Mouse (Mus musculus): ENCODE results near the gene Gm9833. TPM values are rescaled to one million over a fixed set of nuclear protein-coding genes. Genes with fewer than 3 reads are reported as not detected.
"Not testable (repeated sequence)": the region's sequence is repeated elsewhere in the genome, so short reads cannot be mapped to it uniquely, and the experiment has no call there.

Gm9833 gene
- 1.5 and 1.7 TPM in 2 replicates for polyA plus RNA-seq (2015; fragmentation: Nextera tagmentation; extraction: Ambion mirVana)

DNA sequence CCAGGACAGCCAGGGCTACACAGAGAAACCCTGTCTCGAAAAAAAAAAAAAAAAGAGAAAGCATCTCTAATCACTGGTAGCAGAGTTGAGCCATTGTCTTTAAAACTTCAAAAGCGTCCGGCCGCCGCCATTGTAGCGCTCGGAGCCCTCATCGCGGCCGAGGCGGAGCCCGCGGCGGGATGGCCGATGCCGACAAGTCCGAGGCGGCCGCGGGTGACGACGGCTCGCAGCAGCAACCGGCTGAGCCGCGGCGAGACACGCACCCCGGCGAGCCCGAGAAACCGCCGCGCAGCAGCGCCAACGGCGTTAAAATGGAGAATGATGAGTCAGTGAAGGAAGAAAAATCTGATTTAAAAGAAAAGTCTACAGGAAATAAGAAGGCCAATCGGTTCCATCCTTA lies at the start of gene Gm9833:
TSS of gene Gm9833 (plus strand) at position 117 of the 400 bp plus-strand sequence.
- DNase-seq (ENCODE audit: low spot score), result not testable (repeated sequence)

DNA sequence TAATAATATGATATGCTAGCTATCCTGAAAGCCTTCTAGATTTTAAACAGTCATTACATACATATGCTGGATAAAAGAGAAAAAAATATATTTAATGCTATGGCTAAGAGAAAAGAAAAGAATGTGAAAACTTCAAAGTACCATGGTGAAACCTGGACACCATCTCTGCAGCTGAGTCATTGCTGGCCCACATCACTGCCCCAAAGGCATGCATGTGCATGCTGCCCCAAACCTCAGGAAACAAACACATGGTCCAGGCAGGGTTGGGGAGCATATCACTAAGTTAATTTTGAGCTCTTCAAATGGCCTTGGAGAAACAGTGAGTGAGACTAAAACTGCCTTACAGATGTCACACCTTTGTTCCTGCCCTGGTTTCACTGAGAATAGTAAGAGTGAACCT lies 17.8 kb upstream of the Gm9833 start:
- no peak for DNase-seq (ENCODE audit: low spot score)

DNA sequence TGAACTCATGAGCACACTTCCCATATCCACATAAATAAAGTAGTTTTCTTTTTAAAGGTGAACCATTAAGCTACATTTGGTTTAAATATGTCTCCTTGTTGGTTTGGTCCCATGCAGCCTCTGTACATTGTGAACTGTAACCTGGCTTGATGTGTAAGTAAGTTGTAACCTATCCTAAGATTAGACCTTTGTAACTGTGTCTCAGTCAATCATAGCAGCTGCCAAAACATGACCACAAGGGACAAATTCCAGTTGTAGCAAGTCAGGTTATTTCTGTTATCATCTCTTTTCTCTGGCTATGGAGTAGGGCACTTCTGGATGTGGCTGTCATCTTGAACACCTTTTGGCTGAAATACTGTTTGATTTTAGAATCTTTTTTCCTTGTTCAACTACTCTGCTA lies 12.1 kb upstream of the Gm9833 start:
- no peak for DNase-seq (ENCODE audit: low spot score)

DNA sequence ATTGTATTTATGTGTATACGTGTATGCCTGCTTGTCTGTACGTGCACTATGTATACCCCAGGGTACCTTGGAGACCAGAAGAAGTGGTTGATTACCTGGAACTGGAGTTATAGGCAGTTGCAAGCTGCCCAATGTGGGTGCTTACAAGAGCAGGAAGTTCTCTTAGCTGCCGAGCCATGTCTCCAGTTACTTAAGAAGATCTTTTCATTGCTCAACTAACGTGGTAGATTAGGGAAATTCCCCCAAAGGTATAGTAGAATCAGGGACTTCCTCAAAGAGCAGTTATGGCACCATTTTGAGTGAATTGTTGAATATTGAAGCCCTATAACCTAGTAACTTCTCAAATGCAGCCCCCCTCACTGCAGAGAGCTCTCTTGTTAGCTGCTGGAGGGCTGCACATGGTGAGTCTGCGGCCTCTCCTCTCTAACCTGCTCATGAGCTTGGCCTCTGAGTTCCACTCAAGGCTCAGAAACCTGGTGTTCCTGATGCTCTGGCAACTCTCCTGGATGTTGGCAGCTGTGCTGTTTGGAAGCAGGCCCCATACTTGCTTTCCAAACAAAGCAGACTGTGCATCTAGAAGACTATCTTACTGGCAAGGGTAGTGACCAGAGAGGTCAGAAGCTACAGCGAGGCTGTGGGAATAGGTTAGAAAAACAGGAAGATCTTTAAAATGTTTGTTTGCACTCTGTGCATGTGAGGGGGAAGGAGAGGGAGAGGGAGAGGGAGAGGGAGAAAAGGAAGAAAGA lies 10.6 kb upstream of the Gm9833 start:
- DNase-seq (ENCODE audit: low spot score), result no peak

DNA sequence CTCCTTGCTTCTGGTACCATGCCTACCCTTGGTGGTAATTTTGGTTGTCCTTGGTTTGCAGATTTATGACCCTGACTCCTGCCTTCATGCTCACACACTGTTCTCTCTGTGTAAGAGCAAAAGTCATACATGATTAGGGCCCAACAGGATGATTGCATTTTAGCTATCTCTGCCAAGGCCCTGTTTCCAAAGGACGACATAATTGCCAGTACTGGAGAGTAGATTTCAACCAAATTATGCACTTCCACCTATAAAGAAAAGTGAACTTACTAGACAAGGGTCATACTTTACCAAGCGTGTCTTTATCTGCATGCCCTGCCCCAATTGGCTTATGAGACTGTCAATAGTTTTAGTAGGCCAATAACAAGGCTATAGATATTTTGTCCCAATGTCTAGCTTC lies 9.8 kb upstream of the Gm9833 start:
- DNase-seq (ENCODE audit: low spot score), result no peak

DNA sequence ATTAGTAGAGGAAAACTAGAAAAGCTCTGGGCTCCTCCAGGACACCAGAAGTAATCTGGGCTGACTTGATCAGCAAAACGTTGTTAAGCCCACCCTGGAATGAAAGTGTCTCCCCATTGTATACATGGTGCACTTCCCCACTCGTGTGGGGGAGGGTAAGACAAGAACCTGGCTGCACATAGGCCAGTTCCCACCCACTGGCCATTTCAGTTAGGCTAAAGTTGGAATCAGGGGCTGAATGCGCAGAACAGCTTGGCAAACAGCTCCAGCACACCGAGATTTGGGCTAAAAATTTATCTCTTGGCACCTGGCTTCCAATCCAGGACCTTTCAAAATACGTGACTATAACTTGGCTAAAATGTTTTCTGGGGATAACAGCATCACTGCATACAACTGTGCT lies 6.6 kb upstream of the Gm9833 start:
- no peak for DNase-seq (ENCODE audit: low spot score)

DNA sequence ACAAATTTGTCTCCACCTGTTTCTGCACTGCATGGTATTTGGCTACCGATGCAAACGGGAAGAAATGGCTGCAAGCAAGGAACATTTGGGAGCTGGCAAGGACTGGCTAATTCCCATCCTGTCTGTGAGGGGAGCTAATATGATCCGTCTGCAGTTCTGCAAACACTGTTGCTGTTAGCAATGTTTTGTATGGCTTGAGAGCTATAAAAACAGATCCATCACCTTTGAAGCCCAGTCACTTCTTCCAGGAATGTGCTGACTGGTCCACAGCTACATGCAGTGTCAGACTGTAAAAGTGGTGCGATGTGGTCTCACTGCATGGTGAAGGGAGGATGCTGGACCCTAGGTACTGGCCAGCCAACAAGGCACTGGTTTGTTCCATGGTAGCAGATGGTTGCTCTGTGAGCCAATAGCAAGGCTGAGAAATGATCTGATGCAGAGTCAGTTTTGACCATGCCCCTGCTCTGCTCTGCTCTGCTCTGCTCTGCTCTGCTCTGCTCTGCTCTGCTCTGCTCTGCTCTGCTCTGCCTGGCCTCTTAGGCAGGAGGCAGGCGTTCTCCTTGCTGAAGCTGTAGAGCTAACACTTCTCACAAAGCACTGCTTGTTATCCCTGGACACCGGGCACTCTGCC lies 5.9 kb upstream of the Gm9833 start:
- DNase-seq (ENCODE audit: low spot score), result no peak

DNA sequence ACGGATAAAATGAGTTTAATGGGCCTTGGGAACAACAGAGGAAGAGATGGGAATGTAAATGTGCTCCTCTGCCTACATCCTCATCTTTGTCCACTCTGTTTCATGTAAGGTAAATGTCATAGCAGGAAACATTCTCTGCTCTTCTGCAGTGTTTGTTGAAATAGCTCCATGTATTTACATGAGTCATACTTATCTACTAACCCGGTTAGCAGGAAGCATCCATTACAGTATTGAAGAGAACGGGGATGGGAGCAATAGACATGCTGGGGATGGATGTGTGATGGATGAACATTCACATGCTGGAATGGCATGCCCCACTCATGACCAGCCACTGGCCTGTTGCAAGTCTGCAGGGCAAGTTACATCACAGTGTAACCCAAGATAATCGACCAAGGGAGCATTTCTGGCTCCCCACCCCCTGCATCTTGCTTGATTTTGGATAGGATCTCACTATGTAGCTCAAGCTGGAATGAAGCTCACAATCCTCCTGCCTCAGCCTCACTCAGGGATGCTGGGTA lies 5.3 kb upstream of the Gm9833 start:
- DNase-seq (ENCODE audit: low spot score), result no peak

DNA sequence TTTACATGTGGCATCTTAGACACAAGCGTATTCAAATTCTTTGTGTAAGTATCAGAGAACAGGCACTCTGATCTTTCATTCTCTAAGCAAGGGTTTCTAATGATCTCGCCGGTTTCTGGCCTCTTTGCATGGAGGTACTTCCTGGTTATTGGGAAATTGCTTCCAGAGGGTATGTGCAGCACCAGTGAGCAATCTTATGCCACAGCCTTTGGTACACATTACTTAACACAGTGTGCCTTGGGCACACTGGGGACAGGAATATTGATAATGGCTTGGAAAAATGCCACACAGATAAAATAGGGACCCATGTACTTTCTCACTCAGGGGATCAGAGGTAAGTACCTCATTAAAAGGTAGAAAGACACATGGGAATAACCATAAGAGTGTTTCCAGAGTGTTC lies 3.8 kb upstream of the Gm9833 start:
- DNase-seq (ENCODE audit: low spot score), result no peak

DNA sequence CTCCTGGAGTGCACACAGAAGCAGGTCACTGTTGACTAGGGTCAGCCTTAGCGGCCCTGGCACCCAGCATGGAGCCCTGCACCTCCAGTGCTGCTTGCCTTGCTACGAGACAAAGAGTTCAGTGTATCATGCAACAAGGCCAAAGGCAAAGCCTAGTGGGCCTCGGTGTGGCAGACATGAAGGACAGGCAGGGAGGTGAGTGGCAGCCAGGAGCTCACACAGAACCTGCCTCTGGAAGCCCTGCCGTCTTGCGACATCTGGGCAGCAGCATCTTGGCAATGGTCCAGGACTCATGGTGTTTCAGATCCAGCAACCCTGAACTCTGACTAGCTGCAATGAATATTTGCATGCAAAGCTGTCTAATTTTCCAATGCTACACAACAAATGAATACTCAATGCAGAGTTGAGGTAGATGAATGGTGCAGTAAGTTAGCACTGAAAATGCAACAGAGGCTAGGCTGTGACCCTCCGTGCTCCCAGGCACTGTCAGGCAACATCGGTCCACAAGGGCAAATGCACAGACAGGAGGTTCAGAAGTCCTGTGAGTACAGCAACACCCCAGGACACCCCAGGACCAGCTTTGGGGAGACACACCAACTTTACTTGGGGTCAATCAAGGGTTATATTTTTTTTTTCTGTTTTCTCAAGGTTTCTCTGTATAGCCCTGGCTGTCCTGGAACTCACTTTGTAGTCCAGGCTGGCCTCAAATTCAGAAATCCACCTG lies 2.4 kb upstream of the Gm9833 start:
- no peak for DNase-seq (ENCODE audit: low spot score)

DNA sequence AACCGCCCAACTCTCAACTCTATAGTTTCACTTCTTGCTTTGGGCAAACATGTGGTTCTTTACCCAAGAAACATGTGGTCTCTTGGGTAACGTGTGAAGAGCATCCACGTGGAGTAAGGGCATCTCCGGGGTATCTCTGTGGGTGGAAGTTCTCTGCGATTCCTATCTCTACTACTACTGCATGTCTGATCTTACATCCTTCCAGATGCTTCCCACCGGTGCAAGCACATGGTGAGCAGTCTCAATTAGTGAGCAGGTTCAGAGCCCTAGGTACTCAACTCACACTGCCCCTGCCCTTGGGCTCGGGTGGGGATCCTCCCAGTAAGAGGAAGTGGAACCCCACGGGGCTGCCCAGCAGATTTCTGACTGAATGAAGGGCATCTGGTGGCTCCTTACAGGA lies 399 bp upstream of the Gm9833 start:
- DNase-seq (ENCODE audit: low spot score), result no peak

DNA sequence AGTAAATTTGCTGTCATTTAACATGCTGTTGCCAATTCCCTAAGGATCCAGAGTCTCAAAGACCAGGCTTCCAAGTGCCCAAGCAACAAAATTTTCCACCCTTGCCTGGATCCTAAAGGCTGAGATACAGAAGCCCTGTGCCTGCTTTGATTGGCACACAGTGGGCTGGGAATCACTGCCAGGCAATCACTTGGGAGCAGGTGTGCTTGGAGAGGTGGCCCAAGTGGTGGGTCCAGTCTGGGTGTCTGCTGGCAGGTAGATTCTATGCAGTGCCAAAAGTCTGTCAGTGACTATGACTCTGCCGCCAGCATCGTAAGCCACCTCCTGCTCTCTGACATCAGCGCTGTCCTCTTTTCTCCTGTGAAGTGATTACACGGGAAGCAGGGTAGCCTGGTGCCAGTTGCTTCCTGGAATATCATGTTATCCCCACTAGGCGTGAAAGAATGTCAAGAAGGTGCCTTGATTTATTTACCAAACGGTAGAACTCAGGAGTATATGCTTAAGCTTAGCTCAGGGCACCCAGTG lies 3.8 kb downstream of the Gm9833 start:
- no peak for DNase-seq (ENCODE audit: low spot score)

DNA sequence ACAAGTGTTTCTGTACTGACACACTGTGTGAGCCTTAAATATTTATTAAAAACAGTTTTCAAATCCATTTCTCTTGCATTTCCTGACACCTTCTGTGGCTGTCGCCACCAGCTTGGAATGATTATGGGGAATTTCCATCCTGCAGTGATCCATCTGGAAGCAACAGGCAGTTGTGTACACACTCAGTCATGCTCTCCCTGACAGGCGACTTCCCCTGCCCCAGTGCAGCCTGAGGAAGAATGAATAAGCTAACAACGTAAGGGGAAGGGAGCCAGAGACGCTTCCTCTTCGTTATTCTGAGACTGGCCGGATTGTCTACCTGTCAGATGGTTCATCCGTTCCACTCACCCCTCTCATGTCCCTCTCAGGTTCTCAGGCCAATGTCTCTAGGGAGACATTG lies 4.6 kb downstream of the Gm9833 start:
- no peak for DNase-seq (ENCODE audit: low spot score)

DNA sequence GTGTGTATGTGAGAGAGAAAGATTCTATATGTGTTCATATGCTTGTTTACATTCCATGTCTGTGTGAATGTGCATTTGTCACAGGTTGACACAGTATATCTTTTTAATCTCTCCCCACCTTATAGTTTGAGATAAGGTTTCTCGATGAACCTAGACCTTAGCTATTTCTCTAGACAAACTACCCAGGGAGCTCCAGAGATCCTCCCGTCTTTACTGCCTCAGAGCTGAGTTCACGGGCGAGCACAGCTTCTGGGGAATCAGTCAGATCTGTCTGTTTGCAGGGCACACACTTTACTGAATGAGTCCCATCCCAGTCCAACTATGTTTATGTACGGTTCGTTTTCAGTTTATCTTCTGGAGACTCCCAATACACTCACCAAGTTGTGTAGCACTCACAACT lies 5.0 kb downstream of the Gm9833 start:
- no peak for DNase-seq (ENCODE audit: low spot score)

DNA sequence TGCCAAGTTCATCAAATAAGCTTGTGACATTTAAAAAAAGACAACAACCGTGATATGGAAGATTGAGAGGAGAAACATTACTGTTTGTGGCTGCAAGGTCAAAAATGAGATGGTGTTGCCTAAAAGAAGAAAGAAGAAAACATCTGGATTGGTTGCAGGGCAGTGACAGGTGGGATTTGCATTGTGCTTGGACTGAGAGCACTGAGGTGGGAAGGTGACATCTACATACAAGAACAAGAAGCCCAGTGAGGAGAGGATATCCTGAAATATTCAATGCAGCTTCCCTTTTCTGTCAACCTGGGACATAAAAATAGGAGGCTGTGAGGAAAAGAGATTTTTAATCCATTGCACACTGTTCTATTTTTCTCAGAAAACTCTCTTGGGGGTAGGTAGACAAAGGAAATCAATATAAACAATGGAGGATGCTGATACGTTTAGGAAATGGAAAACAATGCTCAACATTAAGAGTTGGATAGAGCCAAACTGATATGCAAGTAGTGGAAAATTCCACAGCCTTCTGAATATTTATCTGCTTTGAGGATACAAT lies 7.2 kb downstream of the Gm9833 start:
- DNase-seq (ENCODE audit: low spot score), result no peak

DNA sequence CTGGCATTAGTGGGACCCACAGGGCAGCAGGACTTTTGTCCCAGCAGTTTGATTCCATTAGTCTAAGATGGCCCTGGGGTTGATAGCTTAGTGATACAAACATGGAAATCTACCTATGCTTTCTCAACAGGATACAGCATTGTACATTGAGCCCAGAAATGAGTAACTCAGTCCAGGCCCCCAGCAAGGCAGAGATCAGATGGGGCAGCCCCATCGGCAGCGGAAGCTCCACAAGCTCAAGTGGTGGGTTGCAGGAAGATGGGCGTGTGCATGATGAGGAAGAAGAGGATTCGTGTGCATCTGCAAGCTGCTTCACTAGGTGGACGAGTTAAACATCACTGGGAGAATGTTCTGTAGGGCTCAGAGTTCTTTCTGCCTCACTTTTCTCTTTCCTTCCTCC lies 11.8 kb downstream of the Gm9833 start:
- DNase-seq (ENCODE audit: low spot score), result no peak

DNA sequence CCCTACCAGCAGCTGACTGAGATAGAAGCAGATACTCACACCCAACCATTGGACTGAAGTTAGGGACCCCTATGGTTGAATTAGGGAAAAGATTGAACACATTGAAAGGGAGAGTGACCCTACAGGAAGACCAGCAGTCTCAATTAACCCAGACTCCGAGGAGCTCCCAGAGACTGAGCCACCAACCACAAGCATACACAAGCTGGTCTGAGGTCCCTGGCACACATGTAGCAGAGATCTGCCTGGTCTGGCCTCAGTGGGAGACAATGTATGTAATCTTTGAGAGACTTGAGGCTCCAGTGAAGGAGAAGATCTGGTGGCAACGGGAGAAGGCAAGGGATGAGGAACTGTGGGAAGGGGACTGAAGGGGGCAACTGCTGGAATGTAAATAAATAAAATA lies 23.7 kb downstream of the Gm9833 start:
- no peak for DNase-seq (ENCODE audit: low spot score)

DNA sequence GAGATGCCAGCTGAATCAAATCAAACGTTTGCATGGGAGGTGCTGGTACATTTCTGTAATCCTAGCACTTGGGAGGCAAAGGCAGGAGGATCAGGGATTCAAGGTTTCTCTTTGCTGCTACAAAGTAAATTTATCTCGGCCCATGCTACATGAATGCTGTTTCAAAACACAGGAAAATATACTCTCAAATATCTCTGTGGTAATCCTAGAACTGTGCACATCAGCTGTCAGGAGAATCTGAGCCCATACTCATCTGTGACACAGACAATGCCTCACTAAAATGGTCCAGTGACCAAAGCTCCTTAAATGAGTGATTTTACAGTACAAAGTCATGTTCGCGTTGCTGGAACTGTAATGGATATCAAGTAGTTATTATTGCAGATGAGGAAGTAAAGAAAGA lies 24.3 kb downstream of the Gm9833 start:
- no peak for DNase-seq (ENCODE audit: low spot score)

DNA sequence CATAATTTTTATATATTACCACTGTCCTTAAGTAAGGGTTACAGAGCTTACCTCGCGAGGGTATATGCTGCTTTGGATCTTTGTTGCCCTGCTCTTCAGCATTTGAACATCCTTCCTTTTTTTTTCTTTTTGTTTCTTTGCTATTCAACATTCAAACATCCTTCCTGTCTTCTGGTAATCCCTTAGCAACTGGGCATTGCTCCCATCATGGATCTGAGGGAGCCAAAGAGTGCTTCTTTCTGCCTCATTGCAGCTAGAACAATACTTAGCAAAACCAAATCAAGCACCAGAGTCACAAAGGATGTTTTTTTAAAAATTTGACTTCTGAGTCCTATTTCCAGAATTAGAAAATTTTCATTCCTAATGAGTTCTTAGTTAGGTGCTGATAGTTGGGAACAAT lies 24.8 kb downstream of the Gm9833 start:
- no peak for DNase-seq (ENCODE audit: low spot score)

DNA sequence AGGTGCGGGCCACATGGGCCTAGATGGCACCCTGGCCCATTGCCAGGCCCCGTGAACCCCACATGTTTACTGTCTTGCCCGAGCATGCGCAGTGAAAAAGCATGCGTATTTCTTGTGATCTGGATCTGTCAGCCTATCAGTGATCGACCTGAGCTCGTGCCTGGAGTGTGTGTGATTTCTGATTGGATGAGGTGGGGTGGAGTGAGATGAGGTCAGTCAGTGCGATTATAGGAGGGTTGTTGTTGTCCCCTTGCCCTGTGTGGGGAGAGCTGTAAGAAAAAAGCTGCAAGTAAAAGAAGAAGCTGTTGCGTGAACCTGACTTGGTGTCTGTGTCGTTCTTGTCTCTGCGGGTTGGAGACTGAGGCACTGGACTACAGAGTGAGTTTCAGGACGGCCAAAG lies 28.6 kb downstream of the Gm9833 start:
- DNase-seq (ENCODE audit: low spot score), result no peak

DNA sequence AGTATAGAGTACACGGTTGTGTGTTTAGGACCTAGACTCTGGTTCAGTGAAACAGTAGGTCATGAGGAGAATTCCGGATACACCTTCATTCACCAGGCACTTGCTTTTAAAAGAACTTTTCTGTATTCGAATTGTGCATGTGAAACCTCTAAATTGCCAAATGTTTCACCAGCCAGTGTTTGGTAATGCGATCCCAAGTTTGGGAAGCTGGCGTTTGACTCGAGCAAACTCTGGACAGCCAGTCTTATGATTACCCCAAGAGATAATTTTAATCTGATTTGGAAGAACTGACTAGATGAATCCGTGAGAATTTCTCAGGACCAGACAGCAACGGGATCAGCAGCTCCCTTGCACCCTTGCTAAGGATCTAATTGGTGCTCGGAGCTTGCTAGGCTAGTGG lies 33.3 kb downstream of the Gm9833 start:
- DNase-seq (ENCODE audit: low spot score), result no peak

Measured in thymus, postnatal 0 days (tissue).